Mouse (Mus musculus): ENCODE results near the gene Glra1. TPM values are rescaled to one million over a fixed set of nuclear protein-coding genes. Genes with fewer than 3 reads are reported as not detected.

Gene Glra1
- polyA plus RNA-seq, 1 experiment from 2014 or later = not detected

DNA sequence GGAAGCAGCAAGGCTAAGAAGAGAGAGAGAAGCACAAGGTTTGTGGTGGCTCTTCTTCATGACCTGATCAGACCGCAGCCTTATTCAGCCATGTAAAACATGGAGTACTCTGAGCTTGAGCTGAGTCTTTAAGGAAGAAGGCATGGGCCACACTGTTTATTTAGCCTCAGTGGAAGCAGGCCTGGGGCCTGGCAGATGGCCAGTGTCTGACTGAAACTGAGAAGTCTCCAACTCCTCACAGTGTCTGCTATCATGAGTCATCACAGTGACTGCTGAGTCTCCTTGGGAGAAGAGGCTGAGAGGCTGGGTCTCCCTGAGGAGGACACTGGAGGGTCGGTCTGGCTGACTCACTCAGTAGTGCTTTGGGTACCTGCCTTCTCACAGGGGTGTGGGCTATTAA lies 33.6 kb downstream of the Glra1 start:
- no peak for ATAC-seq (ENCODE audit: insufficient number of reproducible peaks, insufficient read depth, low FRiP score, low TSS enrichment)
- H3K27ac ChIP-seq = no peak overlapping the region
- H3K27me3 ChIP-seq = no peaks in the 10 kb centered on the region
- 74% methylated on average over 2 of the region's 2 CpGs for WGBS
- H3K9me3 ChIP-seq = no peaks in the 10 kb centered on the region
- no peak overlapping the region for H3K4me3 ChIP-seq
- no peak overlapping the region for H3K4me2 ChIP-seq (replicated peaks)
- H3K9ac ChIP-seq = no peak overlapping the region
- no peaks in the 10 kb centered on the region for H3K36me3 ChIP-seq
- H3K4me1 ChIP-seq = 0 out of 2 replicates have a peak, but pooled peaks cover under 1% of the 10 kb centered on the region

DNA sequence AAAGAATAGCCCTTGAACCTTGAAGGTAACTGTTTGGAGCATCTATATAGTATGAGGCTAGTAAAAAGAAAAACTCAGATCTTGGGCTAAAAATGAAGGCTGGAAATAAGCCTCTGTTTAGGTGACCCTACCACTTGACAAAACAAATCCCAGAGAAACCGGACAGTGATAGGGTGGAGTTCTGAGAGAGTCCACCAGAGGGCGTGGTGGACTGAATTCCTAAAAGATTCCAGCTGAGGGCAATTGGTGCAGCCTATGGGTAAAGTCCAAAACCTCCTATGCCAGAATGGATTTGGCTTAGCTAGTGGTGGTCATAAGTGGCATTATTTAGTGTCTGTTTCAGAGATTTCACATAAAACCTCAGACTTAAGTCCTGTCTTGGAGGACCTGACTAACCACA lies 36.9 kb downstream of the Glra1 start:
- Histone ChIP-seq H3K36me3 (no peaks in the 10 kb centered on the region), H3K4me1 (peaks cover 6% of the 10 kb centered on the region; the same call in 1 of the 2 replicates), H3K27me3 (no peaks in the 10 kb centered on the region), H3K27ac (no peak overlapping the region), H3K4me2 (replicated peaks) (no peak overlapping the region), H3K9me3 (no peaks in the 10 kb centered on the region), H3K4me3 (no peak overlapping the region), H3K9ac (no peak overlapping the region)
- WGBS = 23% methylated on average over 2 of the region's 2 CpGs
- no peak for ATAC-seq (ENCODE audit: insufficient number of reproducible peaks, insufficient read depth, low FRiP score, low TSS enrichment)

DNA sequence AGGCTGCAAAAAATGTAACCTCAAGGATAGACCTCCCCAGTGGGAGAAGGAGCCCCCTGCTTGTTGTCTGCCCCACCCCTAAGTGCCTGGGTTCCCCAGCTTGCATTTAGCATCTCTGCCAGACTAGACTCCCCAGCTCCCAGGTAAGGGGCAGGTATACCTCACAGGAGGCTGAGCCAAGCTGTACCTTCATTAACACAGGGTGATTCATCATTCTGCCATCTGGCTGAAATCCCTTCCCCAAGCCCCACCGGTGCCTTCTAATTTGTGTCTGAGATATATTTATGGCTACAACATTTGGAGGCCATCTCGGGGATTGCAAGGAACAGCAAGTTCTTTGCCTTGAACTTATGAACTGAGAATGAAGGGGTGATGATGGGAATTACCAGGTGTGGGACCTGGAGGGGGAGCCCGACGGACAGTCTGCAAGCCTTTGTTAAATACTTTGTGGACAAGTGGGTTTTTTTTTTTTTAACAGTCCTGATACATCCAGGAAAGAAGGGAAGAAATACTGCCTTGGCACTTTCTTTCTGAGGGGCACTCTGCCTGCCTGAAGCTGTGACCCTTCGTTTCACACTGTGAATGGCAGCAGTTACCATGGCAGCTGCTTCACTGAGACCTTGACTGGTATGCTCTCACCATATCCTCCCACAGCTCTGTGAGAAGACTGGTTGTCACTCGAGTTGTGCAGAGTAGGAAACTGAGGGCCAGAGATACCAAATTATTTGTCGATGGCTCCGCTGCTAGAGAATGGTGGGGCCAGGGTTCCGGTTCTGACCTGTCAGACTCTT lies 41.5 kb downstream of the Glra1 start:
- WGBS = 72% methylated on average over 9 of the region's 9 CpGs
- no peak for ATAC-seq (ENCODE audit: insufficient number of reproducible peaks, insufficient read depth, low FRiP score, low TSS enrichment)
- Histone ChIP-seq H3K4me1 (peaks cover 6% of the 10 kb centered on the region; the same call in 1 of the 2 replicates), H3K27me3 (no peaks in the 10 kb centered on the region), H3K4me2 (replicated peaks) (no peak overlapping the region), H3K27ac (no peak overlapping the region), H3K36me3 (no peaks in the 10 kb centered on the region), H3K4me3 (no peak overlapping the region), H3K9me3 (no peaks in the 10 kb centered on the region), H3K9ac (no peak overlapping the region)

- H3K9ac ChIP-seq = no peak overlapping the region
- H3K9me3 ChIP-seq = 0 out of 2 replicates have a peak, but pooled peaks cover 3% of the 10 kb centered on the region
- no peaks in the 10 kb centered on the region for H3K4me1 ChIP-seq
- H3K4me2 ChIP-seq (replicated peaks) = no peak overlapping the region
- no peaks in the 10 kb centered on the region for H3K36me3 ChIP-seq
- H3K27me3 ChIP-seq = no peaks in the 10 kb centered on the region
- 88% methylated on average over 1 of the region's 1 CpGs for WGBS
- no peak overlapping the region for H3K4me3 ChIP-seq
- ATAC-seq (ENCODE audit: insufficient number of reproducible peaks, insufficient read depth, low FRiP score, low TSS enrichment) = no peak
- no peak overlapping the region for H3K27ac ChIP-seq
Measured at GRCm38 (mm10) chr11:55545690-55546089, 62.3 kb downstream of the Glra1 start.

- no peaks in the 10 kb centered on the region for H3K27me3 ChIP-seq
- H3K36me3 ChIP-seq = no peaks in the 10 kb centered on the region
- 59% methylated on average over 4 of the region's 4 CpGs for WGBS
- no peak for ATAC-seq (ENCODE audit: insufficient number of reproducible peaks, insufficient read depth, low FRiP score, low TSS enrichment)
- no peak overlapping the region for H3K27ac ChIP-seq
- H3K9ac ChIP-seq = no peak overlapping the region
- no peak overlapping the region for H3K4me3 ChIP-seq
- H3K4me1 ChIP-seq = no peaks in the 10 kb centered on the region
- no peak overlapping the region for H3K4me2 ChIP-seq (replicated peaks)
- H3K9me3 ChIP-seq = 0 out of 2 replicates have a peak, but pooled peaks cover 3% of the 10 kb centered on the region
Measured at GRCm38 (mm10) chr11:55542671-55543070, 65.3 kb downstream of the Glra1 start.

- no peak overlapping the region for H3K4me3 ChIP-seq
- no peaks in the 10 kb centered on the region for H3K27me3 ChIP-seq
- 0 out of 2 replicates have a peak, but pooled peaks cover 3% of the 10 kb centered on the region for H3K9me3 ChIP-seq
- 64% methylated on average over 7 of the region's 7 CpGs for WGBS
- no peak overlapping the region for H3K4me2 ChIP-seq (replicated peaks)
- no peaks in the 10 kb centered on the region for H3K4me1 ChIP-seq
- no peak overlapping the region for H3K27ac ChIP-seq
- ATAC-seq (ENCODE audit: insufficient number of reproducible peaks, insufficient read depth, low FRiP score, low TSS enrichment) = no peak
- H3K36me3 ChIP-seq = no peaks in the 10 kb centered on the region
- no peak overlapping the region for H3K9ac ChIP-seq
Measured at GRCm38 (mm10) chr11:55542128-55542527, 65.9 kb downstream of the Glra1 start.

DNA sequence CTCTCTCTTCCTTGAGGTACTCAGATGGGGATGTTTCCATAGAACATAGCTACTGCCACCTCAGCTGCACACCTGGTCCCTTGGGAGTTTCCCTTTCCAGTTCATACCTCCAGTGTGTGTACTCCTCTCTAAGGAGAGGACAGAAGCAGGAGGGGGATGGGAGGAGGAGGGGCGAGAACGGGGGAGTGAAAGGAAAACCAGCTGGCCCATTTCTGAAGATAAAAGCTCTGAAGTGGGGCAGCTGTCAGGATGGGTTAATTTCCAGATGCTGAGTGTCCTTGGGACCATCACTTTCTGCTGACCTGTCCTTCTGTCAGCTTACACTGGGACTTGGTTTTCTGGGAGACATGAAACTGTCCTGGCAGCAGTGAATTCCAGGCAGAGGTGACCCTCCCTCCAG lies 73.2 kb downstream of the Glra1 start:
- Histone ChIP-seq H3K36me3 (no peaks in the 10 kb centered on the region), H3K9ac (no peak overlapping the region), H3K27ac (no peak overlapping the region), H3K27me3 (no peaks in the 10 kb centered on the region), H3K4me2 (replicated peaks) (no peak overlapping the region), H3K9me3 (no peaks in the 10 kb centered on the region), H3K4me1 (no peaks in the 10 kb centered on the region), H3K4me3 (no peak overlapping the region)
- WGBS = 38% methylated on average over 2 of the region's 2 CpGs
- ATAC-seq (ENCODE audit: insufficient number of reproducible peaks, insufficient read depth, low FRiP score, low TSS enrichment) = no peak

GRCm38 (mm10) chr11:55533378-55533777 lies 74.6 kb downstream of the Glra1 start:
- Histone ChIP-seq H3K9ac (no peak overlapping the region), H3K27me3 (no peaks in the 10 kb centered on the region), H3K27ac (no peak overlapping the region), H3K9me3 (no peaks in the 10 kb centered on the region), H3K4me3 (no peak overlapping the region), H3K4me2 (replicated peaks) (no peak overlapping the region), H3K4me1 (no peaks in the 10 kb centered on the region), H3K36me3 (no peaks in the 10 kb centered on the region)
- 76% methylated on average over 5 of the region's 5 CpGs for WGBS
- ATAC-seq (ENCODE audit: insufficient number of reproducible peaks, insufficient read depth, low FRiP score, low TSS enrichment) = no peak

DNA sequence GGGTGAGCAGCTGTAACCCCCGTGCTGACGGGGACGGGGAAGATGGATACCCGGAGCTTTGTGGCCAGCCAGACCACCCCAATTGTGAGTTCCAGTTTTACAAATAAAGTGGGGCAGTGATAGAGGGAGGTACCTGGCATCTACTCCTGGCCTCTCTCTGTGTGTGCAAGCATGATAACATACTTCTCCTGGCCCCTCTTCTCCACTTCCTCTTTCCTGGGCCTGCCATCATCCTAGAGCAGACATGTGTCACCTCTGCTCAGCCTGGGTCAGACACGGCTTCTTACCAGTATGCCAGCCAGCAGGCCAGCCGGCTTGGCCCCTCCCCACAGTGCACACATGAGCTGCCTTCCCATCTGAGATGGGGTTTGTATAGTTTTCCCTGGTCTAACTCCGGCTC lies 77.3 kb downstream of the Glra1 start:
- Histone ChIP-seq H3K9me3 (no peaks in the 10 kb centered on the region), H3K4me1 (no peaks in the 10 kb centered on the region), H3K27me3 (no peaks in the 10 kb centered on the region), H3K27ac (no peak overlapping the region), H3K36me3 (no peaks in the 10 kb centered on the region), H3K4me3 (no peak overlapping the region), H3K9ac (no peak overlapping the region), H3K4me2 (replicated peaks) (no peak overlapping the region)
- no peak for ATAC-seq (ENCODE audit: insufficient number of reproducible peaks, insufficient read depth, low FRiP score, low TSS enrichment)
- WGBS = 76% methylated on average over 7 of the region's 7 CpGs

GRCm38 (mm10) chr11:55518806-55519674 lies 89.0 kb downstream of the Glra1 start:
- no peak overlapping the region for H3K4me3 ChIP-seq
- no peak for ATAC-seq (ENCODE audit: insufficient number of reproducible peaks, insufficient read depth, low FRiP score, low TSS enrichment)
- no peak overlapping the region for H3K9ac ChIP-seq
- H3K36me3 ChIP-seq = no peaks in the 10 kb centered on the region
- H3K27ac ChIP-seq = no peak overlapping the region
- no peaks in the 10 kb centered on the region for H3K4me1 ChIP-seq
- WGBS = 4% methylated on average over 9 of the region's 9 CpGs
- no peaks in the 10 kb centered on the region for H3K9me3 ChIP-seq
- 0 out of 2 replicates have a peak overlapping the region, but pooled peaks have one; percentile 18 for H3K4me2 ChIP-seq (replicated peaks)
- H3K27me3 ChIP-seq = no peaks in the 10 kb centered on the region

DNA sequence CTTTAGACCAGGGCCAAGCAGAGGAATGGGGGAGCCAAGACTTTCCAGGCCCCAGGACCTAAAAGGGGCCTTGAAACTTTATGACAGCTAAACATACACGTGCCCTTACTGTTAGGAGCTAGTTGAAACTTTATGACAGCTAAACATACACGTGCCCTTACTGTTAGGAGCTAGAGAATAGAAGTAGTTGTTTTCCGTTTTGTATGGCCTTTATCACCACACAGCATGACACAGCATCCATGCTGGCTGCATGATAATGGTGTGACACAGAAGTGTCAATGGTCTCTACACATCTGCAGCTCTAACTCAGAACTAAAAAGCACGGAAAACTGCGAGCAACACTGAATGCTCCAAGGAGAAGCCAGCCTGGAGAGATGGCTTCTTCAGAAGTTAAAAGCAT lies 90.3 kb downstream of the Glra1 start:
- H3K4me1 ChIP-seq = no peaks in the 10 kb centered on the region
- ATAC-seq (ENCODE audit: insufficient number of reproducible peaks, insufficient read depth, low FRiP score, low TSS enrichment) = no peak
- no peak overlapping the region for H3K27ac ChIP-seq

GRCm38 (mm10) chr11:55511374-55511773 lies 96.6 kb downstream of the Glra1 start:
- WGBS = 55% methylated on average over 5 of the region's 5 CpGs
- no peak for ATAC-seq (ENCODE audit: insufficient number of reproducible peaks, insufficient read depth, low FRiP score, low TSS enrichment)
- Histone ChIP-seq H3K4me2 (replicated peaks) (no peak overlapping the region), H3K27me3 (no peaks in the 10 kb centered on the region), H3K4me1 (no peaks in the 10 kb centered on the region), H3K36me3 (no peaks in the 10 kb centered on the region), H3K9me3 (no peaks in the 10 kb centered on the region), H3K27ac (no peak overlapping the region), H3K4me3 (no peak overlapping the region), H3K9ac (no peak overlapping the region)

More for the DNA sequence above, 90.3 kb downstream of the Glra1 start:
- Histone ChIP-seq H3K9me3 (no peaks in the 10 kb centered on the region), H3K4me2 (replicated peaks) (no peak overlapping the region), H3K27me3 (no peaks in the 10 kb centered on the region), H3K9ac (no peak overlapping the region), H3K4me3 (no peak overlapping the region), H3K36me3 (no peaks in the 10 kb centered on the region)
- WGBS = 73% methylated on average over 5 of the region's 5 CpGs

All from embryonic facial prominence, embryonic 12.5 days (tissue).